Mouse (Mus musculus) gastrocnemius, adult 18-20 months (tissue): ENCODE data around the gene Wdr12. TPM values are rescaled to one million over a fixed set of nuclear protein-coding genes. Genes with fewer than 3 reads are reported as not detected.

Experiments
- total RNA-seq, 2 experiments: library from RNA; stranded (reverse); gene quantifications; 2 replicates each; pipeline ENCODE4 v1.2.3; 2021

Wdr12 gene
- total RNA-seq, 2 experiments from 2014 or later = 12.5 to 13.6 TPM

Other genes starting within 250 kb of the Wdr12 start
- gene Fam117b, start 185.6 kb downstream of the Wdr12 start, total RNA-seq = 1 to 10 TPM; 4.3 to 9.6 TPM
- under 1 TPM; 0.24 to 0.30 TPM for gene Ica1l, start 55.5 kb downstream of the Wdr12 start, total RNA-seq
- gene Carf, start 398 bp downstream of the Wdr12 start, total RNA-seq = 1 to 10 TPM; 5.1 to 5.9 TPM
- 10 to 100 TPM; 23.7 to 24.0 TPM for gene Nbeal1, start 82.0 kb upstream of the Wdr12 start, total RNA-seq
- 1 to 10 TPM; 4.8 to 5.6 TPM for gene Cyp20a1, start 244.7 kb upstream of the Wdr12 start, total RNA-seq